Mouse (Mus musculus) adrenal gland (tissue): ENCODE data around the gene Ryr2.
"Not testable (repeated sequence)": the region's sequence is repeated elsewhere in the genome, so short reads cannot be mapped to it uniquely, and the experiment has no call there.

Source experiments
- intact Hi-C: fragments of 180-260 bp; cut with DNase I; formaldehyde crosslinking; loops from one replicate; pipeline ENCODE4 v1.15.1; 2025

Gene Ryr2

GRCm38 (mm10) chr13:11882359-11882758 is 224.4 kb downstream of the Ryr2 start:
- intact Hi-C loops = no loop called here

GRCm38 (mm10) chr13:11880503-11881227 is 226.1 kb downstream of the Ryr2 start:
- intact Hi-C loops = no loop called here

GRCm38 (mm10) chr13:11879037-11879436 is 227.7 kb downstream of the Ryr2 start:
- intact Hi-C loops = no loop called here

GRCm38 (mm10) chr13:11874852-11875251 is 231.9 kb downstream of the Ryr2 start:
- intact Hi-C loops = no loop called here

GRCm38 (mm10) chr13:11869971-11870370 is 236.8 kb downstream of the Ryr2 start:
- intact Hi-C loops = no loop called here

- intact Hi-C loops = no loop called here
Observed at GRCm38 (mm10) chr13:11869486-11869885, 237.3 kb downstream of the Ryr2 start.

GRCm38 (mm10) chr13:11868979-11869378 is 237.8 kb downstream of the Ryr2 start:
- intact Hi-C loops = no loop called here

GRCm38 (mm10) chr13:11868056-11868455 is 238.7 kb downstream of the Ryr2 start:
- intact Hi-C loops = no loop called here

GRCm38 (mm10) chr13:11865261-11865660 is 241.5 kb downstream of the Ryr2 start:
- intact Hi-C loops = no loop called here

- intact Hi-C loops = no loop called here
Observed at GRCm38 (mm10) chr13:11851691-11852090, 255.1 kb downstream of the Ryr2 start.

GRCm38 (mm10) chr13:11843889-11844288 is 262.9 kb downstream of the Ryr2 start:
- intact Hi-C loops = no loop called here

- intact Hi-C loops = no loop called here
Observed at GRCm38 (mm10) chr13:11837870-11838269, 268.9 kb downstream of the Ryr2 start.

- intact Hi-C loops = no loop called here
Observed at GRCm38 (mm10) chr13:11837152-11837551, 269.6 kb downstream of the Ryr2 start.

- intact Hi-C loops = no loop called here
Observed at GRCm38 (mm10) chr13:11836304-11837078, 270.3 kb downstream of the Ryr2 start.

GRCm38 (mm10) chr13:11831210-11831609 is 275.5 kb downstream of the Ryr2 start:
- intact Hi-C loops = no loop called here

GRCm38 (mm10) chr13:11825563-11826226 is 281.1 kb downstream of the Ryr2 start:
- intact Hi-C loops = no loop called here

GRCm38 (mm10) chr13:11818723-11819122 is 288.0 kb downstream of the Ryr2 start:
- intact Hi-C loops = no loop called here

GRCm38 (mm10) chr13:11809365-11809764 is 297.4 kb downstream of the Ryr2 start:
- intact Hi-C loops = not testable (repeated sequence)

GRCm38 (mm10) chr13:11792536-11792935 is 314.2 kb downstream of the Ryr2 start:
- intact Hi-C loops = no loop called here

- intact Hi-C loops = no loop called here
Observed at GRCm38 (mm10) chr13:11790536-11790935, 316.2 kb downstream of the Ryr2 start.

- intact Hi-C loops = no loop called here
Observed at GRCm38 (mm10) chr13:11782411-11783155, 324.2 kb downstream of the Ryr2 start.
